Mouse (Mus musculus): ENCODE results near the gene Gm11563.
"Not testable (repeated sequence)": the region's sequence is repeated elsewhere in the genome, so short reads cannot be mapped to it uniquely, and the experiment has no call there.

Gm11563 gene

DNA sequence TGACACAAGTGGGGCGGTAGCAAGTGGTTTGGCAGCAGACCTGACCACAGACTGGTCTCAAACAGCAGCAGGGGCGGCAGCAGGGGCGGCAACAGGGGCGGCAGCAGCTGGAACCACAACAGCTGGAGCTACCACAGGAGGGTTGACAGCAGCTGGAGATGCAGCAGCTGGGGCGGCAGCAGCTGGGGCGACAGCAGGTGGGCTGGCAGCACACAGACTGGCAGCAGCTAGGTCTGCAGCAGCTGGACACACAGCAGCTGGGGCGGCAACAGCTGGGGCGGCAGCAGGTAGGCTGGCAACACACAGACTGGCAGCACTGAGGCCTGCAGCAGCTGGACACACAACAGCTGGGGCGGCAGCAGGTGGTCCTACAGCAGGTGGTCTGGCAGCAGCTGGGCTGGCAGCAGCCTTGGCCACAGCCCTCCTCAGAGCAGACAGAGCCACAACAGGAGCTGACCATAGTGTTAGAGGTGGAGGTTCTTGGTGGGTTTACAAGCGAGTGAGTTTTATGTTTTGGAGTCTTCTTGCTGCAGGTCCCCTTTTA lies at the start of gene Gm11563:
Gm11563 (minus strand) TSS at position 494 of the 544 bp plus-strand sequence.
- not testable (repeated sequence) for DNase-seq (ENCODE audit: low read depth, low spot score)

DNA sequence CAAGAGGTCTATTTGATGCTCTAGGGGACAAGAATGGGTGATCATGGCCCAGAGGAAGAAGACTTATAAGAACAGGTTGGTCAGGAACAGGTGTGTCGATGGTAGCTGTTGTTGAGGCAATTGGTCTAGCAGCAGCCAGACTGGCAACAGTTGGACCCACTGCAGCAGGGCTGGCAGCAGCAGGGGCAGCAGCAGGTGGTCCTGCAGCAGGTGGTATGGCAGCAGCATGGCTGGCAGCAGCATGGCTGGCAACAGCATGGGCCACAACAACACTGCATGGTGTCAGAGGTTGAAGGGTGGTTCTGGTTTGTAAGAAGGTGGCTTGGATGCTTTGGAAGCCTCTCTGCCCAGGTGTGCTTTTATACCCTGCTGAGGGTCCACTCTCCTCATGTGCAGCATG lies 31.7 kb upstream of the Gm11563 start, which contains the start of gene Gm14190:
Gm14190 (minus strand) TSS at position 278 of the 400 bp plus-strand sequence.
- DNase-seq (ENCODE audit: low read depth, low spot score) = no peak

- DNase-seq (ENCODE audit: low read depth, low spot score) = not testable (repeated sequence)
Observed at GRCm38 (mm10) chr11:99685235-99685634, 26.5 kb upstream of the Gm11563 start.

DNA sequence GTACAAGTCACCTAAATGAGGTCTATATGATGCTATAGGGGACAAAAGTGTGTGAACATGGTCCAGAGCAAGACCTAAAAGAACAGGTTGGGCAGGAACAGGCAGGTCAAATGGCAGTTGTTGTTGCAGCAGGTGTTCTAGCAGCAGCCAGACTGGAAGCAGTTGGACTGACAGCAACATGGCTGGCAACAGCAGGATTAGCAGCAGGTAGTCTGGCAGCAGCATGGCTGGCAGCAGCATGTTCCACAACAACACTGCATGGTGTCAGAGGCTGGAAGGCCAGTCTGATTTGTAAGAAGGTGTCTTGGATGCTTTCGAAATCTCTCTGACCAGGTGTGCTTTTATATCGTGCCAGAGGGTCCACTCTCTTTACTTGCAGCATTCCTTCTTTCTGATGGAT lies 24.7 kb upstream of the Gm11563 start:
- DNase-seq (ENCODE audit: low read depth, low spot score) = no peak

GRCm38 (mm10) chr11:99665860-99666259 lies 7.1 kb upstream of the Gm11563 start, which contains the start of gene Krtap4-6:
Krtap4-6 (minus strand) TSS chr11:99665960.
- DNase-seq (ENCODE audit: low read depth, low spot score) = no peak

- no peak for DNase-seq (ENCODE audit: low read depth, low spot score)
Observed at GRCm38 (mm10) chr11:99662802-99663201, 4.0 kb upstream of the Gm11563 start.

GRCm38 (mm10) chr11:99659256-99659655 lies 496 bp upstream of the Gm11563 start:
- DNase-seq (ENCODE audit: low read depth, low spot score) = no peak

DNA sequence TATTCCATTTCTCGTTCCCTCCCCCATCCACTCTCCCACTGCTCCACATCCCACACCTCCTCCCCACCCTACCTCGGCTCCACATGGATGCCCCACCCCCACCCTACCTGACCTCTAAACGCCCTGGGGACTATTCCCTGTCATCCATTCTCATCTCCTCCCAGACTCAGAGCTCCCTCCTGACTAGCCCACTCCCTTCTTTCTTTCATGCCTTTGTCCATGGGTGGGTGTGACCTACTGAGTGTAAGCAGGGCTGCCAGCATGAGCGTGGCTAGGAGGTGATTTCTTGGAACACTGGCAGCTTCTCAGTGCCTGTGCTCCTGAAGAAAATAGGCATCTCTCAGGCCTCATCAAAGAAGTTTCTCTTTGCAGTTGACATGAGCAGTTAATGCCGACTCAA lies 1.7 kb downstream of the Gm11563 start:
- no peak for DNase-seq (ENCODE audit: low read depth, low spot score)

GRCm38 (mm10) chr11:99650136-99650535 lies 8.6 kb downstream of the Gm11563 start, which contains the start of gene Gm11555:
Gm11555 (minus strand) TSS chr11:99650236.
- DNase-seq (ENCODE audit: low read depth, low spot score) = no peak

DNA sequence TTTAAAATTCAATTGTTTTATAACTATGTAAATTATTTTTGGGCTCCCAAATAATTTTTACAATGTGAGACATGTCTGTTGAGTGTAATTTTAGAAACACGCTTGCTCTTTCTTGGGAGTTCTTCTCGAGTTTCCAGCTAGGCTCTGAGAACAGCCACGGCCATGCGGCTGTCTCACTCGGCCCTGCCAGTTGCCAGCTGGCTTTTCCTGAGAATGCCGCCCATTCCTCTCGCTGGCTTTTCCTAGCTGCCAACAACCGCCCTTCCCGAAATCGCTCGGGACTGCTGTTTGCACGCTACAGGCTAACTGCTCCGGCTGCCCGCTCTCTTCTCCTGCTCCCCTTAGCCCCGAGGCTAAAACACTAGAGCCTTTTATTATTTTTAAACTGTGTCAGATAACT lies 12.3 kb downstream of the Gm11563 start:
- DNase-seq (ENCODE audit: low read depth, low spot score) = no peak

DNA sequence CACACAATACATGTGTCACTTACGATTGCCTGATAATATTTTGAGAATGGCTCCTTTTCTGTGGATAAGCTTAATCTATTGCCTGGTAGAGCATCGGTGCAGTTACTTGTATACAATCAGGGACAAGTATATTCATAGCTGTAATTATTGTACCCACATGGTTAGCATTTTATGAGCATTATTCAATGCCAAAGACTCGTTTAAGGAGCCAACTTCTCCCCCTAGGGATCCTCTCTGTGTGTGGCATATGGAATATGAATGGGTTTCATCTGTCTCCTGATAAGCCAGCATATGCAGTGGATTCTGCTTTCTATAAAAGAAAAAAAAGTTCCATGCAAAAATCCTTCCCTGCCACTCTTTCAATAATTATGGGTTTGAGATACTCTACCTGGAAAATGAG lies 14.4 kb downstream of the Gm11563 start:
- no peak for DNase-seq (ENCODE audit: low read depth, low spot score)

DNA sequence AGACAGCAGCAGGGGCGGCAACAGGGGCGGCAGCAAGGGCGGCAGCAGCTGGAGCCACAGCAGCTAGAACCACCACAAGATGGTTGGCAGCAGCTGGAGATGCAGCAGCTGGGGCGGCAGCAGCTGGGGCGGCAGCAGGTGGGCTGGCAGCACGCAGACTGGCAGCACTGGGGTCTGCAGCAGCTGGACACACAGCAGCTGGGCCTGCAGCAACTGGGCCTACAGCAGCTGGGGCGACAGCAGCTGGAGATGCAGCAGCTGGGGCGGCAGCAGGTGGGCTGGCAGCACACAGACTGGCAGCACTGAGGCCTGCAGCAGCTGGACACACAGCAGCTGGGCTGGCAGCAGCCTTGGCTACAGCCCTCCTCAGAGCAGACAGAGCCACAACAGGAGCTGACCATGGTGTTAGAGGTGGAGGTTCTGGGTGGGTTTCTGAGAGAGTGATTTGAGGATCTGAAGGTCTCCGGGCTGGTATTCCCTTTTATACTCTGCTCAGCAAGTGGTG lies 15.1 kb downstream of the Gm11563 start, which contains the start of gene Krtap4-7:
Krtap4-7 (minus strand) TSS at position 455 of the 505 bp plus-strand sequence.
- not testable (repeated sequence) for DNase-seq (ENCODE audit: low read depth, low spot score)

GRCm38 (mm10) chr11:99640926-99641325 lies 17.8 kb downstream of the Gm11563 start:
- no peak for DNase-seq (ENCODE audit: low read depth, low spot score)

GRCm38 (mm10) chr11:99637086-99637485 lies 21.7 kb downstream of the Gm11563 start:
- DNase-seq (ENCODE audit: low read depth, low spot score) = no peak

DNA sequence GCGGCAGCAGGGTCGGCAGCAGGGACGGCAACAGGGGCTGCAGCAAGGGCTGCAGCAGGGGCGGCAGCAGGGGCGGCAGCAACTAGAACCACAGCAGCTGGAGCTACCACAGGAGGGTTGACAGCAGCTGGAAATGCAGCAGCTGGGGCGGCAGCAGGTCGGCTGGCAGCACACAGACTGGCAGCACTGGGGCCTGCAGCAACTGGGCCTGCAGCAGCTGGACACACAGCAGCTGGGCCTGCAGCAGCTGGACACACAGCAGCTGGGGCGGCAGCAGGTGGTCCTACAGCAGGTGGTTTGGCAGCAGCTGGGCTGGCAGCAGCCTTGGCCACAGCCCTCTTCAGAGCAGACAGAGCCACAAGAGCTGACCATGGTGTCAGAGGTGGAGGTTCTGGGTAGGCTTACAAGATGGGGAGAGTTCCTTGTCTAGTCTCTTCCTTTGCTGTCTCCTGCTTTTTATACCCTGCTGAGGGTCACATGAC lies 24.1 kb downstream of the Gm11563 start, which contains the start of gene Krtap4-2:
Krtap4-2 (minus strand) TSS at position 432 of the 482 bp plus-strand sequence.
- DNase-seq (ENCODE audit: low read depth, low spot score) = no peak

- DNase-seq (ENCODE audit: low read depth, low spot score) = no peak
Observed at GRCm38 (mm10) chr11:99633293-99633692, 25.5 kb downstream of the Gm11563 start.

DNA sequence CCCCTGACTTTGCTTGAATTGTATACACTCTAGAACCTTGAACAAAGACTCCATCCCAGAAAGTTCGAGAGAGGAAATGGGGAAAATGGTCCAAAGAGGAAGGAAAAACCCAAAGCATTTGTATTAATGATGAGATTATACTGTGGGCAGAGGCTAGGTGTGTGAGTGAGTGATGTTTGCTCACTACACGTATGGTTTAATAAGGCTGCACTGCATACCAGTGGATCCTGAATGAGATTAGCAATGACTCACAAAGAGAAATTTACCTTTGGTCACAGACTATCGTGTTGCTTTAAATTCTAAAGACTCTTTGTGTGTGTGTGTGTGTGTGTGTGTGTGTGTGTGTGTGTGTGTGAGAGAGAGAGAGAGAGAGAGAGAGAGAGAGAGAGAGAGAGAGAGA lies 27.9 kb downstream of the Gm11563 start:
- DNase-seq (ENCODE audit: low read depth, low spot score) = no peak

DNA sequence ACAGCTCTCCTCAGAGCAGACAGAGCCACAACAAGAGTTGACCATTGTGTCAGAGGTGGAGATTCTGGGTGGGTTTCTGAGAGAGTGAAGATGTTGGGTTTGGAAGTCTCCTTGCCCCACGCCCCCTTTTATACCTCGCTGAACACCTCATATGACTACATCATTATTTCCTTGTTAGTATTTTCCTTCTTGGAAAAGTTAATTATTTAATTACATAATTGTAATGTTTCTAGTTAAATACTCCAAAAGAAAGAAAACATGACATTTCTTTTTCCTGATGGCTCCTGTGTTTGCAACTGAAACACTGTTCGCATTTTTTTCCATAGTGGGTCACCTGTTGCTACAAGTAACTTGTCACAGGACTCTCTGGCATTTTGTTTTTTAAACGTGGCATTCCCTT lies 30.6 kb downstream of the Gm11563 start, which contains the start of gene Krtap4-1:
Krtap4-1 (minus strand) TSS at position 101 of the 400 bp plus-strand sequence.
- no peak for DNase-seq (ENCODE audit: low read depth, low spot score)

DNA sequence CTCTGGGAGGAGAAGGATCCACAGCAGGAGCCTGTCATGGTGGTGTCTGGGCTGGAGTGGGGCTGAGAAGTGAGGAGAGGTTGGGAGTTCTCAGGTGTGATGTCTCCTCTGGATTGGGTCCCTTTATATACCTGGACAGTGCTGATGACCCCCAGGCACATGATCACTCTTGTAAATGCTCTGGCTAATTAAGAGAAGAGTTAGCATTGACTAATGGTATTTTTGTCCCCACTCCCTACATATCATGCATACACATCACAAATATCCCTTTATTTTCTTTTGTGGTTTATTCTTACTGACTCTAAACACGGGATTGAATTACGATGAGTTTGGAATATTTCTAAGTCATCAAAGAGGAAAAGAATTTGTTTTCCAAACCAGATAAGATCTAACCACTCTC lies 38.4 kb downstream of the Gm11563 start, which contains the start of gene Gm11562:
Gm11562 (minus strand) TSS at position 101 of the 400 bp plus-strand sequence.
- no peak for DNase-seq (ENCODE audit: low read depth, low spot score)

- no peak for DNase-seq (ENCODE audit: low read depth, low spot score)
Observed at GRCm38 (mm10) chr11:99614796-99615363, 43.9 kb downstream of the Gm11563 start, which contains the start of gene Krtap2-4. Krtap2-4 (minus strand) TSS chr11:99614846.

- DNase-seq (ENCODE audit: low read depth, low spot score) = not testable (repeated sequence)
Observed at GRCm38 (mm10) chr11:99610089-99610488, 48.7 kb downstream of the Gm11563 start, which contains the start of gene Gm11937. Gm11937 (minus strand) TSS chr11:99610189.

DNA sequence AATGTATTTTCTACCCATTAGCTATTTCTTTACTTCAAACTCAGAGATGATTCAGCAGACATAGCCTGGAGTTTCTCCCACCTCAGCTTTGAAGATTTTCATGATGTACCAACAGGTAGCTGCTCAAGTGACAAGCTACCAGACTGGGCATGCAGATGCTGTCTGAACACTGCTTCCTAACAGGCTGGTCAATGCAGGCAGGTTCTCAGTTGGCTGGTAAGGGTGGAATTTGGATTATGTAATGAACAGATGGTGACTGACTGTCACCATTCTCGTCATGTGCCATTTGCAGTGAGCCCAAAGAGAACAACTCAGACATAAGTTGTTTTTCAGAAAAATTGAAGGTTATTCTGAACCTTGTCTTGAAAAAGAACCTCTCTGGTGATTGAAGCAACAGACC lies 49.6 kb downstream of the Gm11563 start:
- DNase-seq (ENCODE audit: low read depth, low spot score) = no peak

Measured in A20 (cell line).